Mouse (Mus musculus): ENCODE measurements around the gene Six6.

Gene Six6

DNA sequence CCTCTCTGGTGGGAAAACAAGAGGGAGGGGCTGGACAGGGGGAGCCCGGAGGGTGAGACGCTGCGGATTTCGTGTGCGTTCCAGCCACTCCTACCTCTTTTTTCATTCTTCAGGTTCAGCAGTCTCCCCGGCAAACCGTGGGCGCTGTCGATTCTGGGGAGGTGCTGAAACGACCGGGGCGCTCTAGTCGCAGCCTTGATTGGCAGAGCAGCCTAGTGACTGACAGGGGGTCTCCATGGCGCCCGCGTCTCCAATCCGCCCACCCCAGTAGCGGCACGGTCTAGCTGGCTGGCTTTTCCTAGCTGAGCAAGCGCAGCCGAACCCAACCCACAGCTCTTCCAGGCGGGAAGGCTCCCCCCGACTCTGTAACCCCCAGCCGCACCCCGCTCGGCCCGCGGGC is at the start of gene Six6:
Six6 (plus strand) TSS at position 277 of the 400 bp plus-strand sequence.
- no peak for DNase-seq (ENCODE audit: low spot score in 2 of 2)

DNA sequence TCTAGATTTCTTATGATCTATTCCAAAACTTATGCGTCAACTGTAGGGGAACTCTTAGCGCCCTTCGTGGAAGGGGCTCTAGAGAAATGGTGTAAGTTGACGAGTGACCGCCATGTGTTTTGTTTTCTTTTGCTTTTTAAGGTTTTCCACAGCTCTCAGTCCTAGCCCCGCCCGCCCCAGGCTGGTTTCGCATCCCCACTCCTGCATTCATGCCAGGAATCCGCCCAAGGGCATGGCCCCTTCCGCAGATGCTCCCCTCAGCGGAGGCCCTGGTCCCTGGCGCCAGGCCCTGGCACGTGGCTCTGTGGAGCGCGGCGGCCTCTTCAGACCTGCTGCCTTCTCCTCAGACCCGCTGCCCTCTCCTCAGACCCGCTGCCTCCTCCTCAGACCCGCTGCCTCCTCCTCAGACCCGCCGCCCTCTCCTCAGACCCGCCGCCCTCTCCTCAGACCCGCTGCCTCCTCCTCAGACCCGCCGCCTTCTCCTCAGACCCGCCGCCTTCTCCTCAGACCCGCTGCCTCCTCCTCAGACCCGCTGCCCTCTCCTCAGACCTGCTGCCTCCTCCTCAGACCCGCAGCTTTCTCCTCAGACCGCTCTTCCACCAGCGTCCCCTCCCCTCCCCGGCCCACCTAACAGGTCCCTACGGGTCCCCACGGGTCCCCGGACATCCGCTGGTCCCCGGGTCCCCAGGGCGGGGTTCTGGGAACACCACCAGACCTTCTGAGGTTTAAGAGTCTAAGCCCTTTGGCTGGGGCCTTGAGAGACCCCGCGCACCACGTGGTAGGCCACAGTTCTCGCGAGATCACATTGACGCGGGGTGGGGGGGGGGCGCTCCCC is 22.3 kb upstream of the Six6 start:
- no peak for DNase-seq (ENCODE audit: low spot score in 2 of 2)

DNA sequence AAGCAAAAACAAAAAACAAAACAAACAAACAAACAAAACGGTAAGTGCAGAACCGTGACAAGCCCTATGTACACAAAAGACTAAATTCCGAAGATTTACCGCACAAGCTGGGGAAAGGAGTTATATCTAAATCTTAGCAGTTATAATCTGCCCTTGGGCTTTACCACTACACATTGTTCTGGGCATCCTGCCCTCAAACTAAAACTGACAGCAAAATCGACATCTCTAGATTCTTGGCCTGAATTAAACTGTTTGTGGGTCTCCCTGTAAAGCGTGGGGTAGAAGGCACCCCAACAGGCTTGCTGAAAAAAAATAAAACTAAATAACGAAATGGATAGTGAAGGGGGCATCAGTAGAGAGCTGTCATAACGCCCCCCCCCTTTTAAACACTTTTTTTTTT is 2.9 kb upstream of the Six6 start:
- no peak for DNase-seq (ENCODE audit: low spot score in 2 of 2)

DNA sequence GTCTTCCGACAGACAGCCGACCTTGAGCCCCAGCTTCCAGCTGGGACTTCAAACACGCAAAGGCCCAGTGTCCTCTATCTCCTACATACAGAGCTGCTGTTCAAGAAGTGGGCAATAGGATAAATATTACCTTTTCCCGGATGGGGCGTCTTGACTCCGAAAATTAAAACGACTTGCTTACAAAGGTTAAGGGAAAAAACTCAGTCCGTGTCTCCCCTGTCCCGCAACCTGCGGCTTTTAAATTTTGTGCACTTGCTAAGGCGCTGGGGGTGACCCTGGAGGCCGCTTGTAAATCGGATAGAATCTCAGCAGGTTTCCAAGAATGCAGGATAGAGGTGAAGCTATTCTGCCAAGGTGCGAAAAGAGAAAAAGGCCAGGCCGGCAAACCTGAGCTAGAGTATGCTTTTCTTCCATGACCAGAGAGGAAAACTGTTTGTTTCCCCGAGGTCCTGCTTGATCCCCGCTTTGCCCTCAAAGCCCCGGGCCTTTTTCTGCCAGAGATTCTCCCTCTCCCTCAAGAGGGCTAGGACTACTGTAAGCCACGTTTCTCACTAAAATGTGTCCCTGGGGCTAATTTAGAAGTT is 2.1 kb upstream of the Six6 start:
- no peak for DNase-seq (ENCODE audit: low spot score in 2 of 2)

DNA sequence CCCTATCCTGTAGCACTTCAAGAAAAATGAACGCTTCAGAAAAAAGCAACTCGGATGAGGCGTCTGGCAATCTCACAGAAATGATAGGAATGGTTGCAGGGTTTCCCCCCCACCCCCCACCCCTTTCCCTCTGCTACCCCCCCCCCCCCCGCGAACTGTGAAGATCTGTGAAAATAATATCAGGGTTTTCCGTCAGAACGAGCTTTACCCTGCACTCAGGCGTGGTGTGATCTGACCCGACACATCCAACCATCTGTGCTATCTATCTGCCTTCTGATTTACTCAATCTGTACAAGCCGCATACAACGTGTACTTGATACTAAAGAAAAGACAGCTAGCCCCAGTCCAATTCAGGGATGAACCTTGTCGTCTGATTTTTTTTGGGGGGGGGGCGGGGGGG is 1.5 kb upstream of the Six6 start:
- no peak for DNase-seq (ENCODE audit: low spot score in 2 of 2)

DNA sequence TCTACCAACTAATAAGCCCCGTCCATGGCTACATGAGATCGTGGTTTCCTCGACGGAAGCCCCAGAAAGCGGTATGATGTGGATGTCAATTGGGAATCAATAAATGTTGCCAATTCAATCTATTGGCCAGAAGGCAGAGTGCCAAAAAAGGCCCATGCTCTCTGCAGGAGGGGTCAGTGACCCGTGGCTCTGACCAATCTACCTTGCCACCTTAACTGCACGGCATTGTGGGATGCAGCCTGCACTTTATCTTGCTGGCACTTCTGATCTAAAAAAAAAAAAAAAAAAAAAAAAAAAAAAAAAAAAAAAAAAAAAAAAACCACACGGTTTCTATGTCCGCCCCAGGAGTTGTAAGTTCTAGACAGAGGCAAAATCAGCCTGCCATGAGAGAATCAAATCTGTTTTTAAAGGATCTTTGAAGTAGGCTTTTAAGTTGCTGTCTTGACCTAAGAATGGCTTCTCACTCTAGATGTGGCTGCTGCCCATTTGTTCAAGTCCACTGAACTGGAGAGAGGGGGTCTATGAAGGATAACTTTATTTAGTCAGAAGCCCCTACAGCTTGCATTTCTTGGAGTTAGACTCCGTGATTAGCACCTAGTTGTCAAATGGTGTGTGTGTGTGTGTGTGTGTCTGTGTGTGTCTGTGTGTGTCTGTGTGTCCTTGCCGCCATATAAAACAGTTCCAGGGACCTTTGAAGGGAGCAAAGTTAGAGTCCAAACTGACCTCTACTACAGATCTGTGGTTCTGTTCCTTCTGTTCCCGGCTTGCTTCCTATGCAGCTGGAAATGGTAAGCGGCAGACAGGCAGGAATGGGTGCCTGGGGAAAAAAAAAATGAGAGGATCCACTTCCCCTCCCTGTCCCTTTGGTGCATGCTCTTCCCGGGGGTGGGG is 847 bp upstream of the Six6 start:
- DNase-seq (ENCODE audit: low spot score in 2 of 2): no peak

DNA sequence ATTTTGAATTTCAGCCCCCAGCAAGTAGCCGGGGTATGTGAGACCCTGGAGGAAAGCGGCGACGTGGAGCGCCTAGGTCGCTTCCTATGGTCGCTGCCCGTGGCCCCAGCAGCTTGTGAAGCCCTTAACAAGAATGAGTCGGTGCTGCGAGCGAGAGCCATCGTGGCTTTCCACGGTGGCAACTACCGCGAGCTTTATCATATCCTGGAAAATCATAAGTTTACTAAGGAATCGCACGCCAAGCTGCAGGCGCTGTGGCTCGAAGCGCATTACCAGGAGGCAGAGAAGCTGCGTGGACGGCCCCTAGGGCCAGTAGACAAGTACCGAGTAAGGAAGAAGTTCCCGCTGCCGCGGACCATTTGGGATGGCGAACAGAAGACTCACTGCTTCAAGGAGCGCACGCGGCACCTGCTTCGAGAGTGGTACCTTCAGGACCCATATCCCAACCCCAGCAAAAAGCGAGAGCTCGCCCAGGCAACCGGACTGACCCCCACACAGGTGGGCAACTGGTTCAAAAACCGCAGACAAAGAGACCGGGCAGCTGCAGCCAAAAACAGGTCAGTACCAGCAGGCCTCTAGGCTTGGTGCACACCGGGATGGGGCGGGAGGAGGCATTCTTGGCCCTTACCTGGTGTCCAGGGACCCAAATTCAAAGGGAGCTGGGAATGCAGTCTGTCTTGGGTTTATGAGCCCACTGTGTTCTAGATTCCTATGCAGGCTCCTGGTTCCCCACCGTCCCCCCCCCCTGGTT is 554 bp downstream of the Six6 start, which contains the start of gene 4930447C04Rik:
4930447C04Rik (minus strand) TSS at position 704 of the 751 bp plus-strand sequence.
- no peak for DNase-seq (ENCODE audit: low spot score in 2 of 2)

DNA sequence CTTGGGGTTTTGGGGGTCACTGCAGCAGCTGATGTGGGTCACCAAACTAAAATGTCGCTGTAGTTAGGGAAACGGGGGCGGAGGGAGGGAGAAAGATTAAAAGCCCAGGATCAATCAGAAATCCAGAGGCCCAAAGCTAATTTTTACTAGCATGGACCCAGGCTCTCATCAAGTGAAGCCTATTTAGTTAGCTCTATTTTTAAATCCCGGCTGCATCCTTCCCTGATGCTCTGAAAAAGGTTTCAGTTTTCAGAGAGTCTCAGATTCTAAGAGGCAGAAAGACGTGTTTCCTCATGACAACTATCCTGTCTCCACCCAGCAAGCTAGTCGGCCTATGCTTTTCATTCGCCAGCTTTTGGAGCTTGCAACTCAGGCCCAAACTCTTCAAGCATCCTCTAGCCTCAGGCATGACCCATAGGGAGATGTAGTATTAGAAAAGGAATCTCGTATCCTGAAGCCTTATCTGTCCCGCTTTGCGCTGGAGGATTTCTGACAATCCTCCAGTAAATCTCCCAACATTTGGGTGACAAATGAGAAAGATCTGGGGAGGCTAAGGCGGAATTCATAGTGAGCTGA is 1.2 kb downstream of the Six6 start:
- DNase-seq (ENCODE audit: low spot score in 2 of 2): no peak

DNA sequence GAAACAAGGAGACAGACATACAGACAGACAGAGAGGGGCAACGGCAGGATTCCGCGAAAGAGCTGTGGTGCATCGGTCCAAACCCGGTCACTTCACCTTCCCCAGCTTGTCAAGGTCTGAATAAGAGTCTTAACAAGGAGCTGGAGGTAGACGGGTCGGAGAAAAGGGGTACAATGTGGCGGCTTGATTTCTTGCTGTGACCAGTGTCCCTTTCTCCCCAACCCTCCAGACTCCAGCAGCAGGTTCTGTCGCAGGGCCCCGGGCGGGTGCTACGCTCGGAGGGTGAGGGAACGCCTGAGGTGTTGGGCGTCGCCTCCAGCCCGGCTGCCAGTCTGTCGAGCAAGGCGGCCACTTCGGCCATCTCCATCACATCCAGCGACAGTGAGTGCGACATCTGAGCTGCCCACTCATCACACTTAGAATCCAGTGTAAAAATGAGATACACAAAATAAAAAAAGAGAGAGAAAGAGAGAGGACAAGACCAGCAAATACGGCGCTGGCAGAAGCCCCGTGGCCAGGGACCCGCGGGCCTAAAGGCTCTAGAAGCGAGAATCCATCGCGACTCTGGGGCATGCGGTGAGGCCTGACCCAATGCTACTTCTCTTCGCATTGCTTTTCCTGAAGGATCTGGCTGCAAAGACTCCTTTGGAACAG is 1.8 kb downstream of the Six6 start:
- DNase-seq (ENCODE audit: low spot score in 2 of 2): no peak

DNA sequence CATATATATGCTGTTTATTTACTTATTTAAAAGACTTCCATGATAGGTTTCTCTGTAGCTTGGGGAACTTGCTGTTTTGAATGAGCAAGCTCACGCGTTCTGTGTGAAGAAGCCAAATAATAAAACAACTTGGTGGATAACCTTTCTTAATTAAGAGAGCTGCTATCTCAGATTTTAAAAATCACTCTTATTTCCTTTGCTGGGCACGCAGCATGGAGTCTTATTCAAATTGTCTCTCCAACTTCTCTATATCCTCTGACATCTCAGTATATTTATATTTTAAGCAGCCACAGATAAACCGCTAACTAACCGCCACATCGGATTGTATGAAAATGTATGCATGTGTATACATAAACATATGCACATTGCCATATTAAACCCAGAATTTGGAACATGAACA is 2.5 kb downstream of the Six6 start:
- no peak for DNase-seq (ENCODE audit: low spot score in 2 of 2)

DNA sequence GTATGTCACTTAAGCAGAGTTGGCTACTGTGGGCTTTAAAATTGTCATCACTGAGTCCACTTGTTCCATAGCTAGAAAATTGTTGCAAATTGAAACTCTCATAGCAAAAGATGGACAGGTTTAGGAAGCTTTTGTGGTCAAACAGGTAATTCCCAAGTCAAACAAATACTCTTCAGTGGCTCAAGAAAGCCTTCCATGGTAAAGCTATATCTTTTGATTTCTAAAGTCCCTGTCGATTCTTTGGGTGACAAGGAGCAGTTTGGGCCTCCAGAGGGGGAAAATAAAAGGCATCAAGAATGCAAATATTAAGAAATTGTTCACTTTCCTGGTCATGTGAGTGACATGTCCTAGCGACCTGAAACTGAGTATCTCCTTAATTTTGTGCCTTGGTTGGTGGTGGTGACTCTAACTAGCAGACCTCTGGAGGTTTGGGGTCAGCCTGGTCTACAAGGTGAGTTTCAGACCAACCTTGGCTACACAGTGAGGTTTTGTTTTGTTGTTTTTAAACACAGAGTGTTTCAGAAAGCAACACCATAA is 4.0 kb downstream of the Six6 start:
- no peak for DNase-seq (ENCODE audit: low spot score in 2 of 2)

DNA sequence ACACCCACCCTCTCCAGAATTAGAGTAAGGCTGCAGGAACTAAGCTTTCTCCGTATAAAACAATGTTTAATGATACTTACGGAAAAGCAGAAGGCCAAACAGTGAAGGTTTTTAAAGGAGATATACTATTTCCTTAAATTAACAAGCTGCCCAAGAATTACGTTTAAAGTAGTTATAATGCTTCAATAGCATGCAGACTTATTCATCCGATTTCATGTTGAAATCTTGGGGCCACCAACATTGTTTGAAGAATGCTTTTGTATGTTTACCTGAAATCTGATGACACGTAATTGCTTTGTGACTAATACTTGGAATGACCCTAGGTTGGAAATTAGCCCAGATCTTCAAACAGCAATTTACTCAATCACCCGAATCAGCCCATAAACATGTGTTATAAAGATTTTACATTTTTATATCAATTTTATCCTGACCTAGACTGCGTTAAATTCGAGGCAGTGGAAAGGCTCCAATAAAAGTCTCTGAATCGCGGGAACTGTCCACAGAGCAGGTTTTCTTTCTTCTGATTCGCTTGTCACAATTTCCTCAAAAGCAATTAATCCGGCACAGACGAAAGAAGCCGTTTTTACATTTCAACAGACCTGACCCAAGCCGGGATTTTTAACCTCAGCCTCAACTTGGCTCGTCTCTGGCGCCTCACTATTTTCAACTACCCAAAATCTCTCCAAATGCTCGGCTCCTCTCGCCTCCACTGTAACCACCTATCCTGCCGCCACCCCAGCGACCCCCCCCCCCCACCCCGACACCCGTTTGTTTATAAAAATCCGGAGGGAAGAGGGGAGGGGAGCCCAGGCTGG is 4.9 kb downstream of the Six6 start:
- no peak for DNase-seq (ENCODE audit: low spot score in 2 of 2)

DNA sequence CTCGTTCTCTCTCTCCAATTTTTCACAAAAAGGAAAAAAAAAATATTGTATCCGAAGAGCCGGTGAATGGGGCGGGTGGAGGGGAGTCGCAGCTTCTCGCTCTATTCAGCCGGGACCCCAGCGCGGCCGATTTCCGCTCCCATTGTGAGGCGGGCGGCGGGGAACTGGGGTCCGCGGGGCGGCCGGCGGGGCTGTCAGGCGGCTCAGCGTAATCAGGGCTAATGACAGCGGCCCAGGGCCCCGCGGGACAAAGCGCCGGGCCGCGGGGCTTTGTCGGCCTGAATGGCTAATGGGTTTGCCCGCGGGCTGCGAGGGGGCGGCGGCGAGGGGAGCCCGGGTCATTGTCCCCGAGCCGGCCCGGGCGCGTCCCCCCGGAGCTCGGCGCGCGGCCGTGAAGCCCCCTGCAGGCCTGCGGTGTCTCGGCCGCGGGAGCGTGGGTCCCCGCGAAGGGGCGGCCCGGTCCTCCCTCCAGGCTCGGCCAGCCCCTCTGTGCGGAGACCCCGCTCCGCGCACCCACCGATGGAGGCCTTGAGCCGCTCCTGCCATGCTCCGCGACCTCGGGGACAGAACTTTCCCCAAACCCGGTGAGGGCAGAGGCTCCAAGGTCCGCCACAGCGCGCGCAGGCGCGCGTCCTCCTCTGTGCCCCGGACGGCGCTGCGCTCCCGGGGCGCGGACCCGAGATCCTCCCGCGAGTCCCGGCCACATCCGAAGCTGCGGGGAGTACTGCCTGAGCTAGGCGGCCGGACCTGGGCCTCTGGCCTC is 5.8 kb downstream of the Six6 start:
- no peak for DNase-seq (ENCODE audit: low spot score in 2 of 2)

DNA sequence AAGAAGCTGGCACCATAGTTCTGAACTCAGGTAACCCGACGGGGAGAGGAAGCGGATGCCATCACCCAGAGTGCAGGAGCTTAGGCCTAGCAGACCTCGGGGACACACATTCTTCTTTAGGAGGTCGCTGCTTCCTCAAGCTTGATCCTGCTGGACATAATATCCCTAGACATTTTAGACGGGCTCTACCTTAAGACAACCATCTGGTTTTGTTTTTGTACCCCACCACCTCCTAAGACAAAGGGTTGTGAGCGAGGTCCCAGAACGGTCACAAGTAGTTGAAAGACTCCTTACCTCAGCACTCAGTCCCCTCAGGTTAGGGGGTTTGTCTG is 6.3 kb downstream of the Six6 start:
- no peak for DNase-seq (ENCODE audit: low spot score in 2 of 2)

DNA sequence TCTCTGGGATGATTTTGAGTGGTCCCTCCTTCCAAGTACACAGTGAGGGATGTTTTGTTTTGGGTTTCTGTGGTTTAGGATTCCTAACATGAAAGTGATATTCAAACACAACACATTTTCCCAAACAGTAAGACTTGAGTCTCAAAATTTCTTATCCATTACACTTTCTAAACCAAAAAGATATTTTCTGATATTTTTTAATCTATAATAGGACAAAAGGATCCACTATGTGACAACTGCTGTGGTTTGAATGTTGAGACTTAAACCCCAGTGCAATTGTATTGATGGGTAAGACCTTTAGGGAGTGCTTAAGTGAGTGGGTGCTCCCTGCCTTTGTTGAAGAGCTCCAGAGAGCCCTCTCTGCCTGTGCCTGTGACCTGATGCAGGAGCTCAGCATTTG is 7.1 kb downstream of the Six6 start:
- DNase-seq (ENCODE audit: low spot score in 2 of 2): no peak

DNA sequence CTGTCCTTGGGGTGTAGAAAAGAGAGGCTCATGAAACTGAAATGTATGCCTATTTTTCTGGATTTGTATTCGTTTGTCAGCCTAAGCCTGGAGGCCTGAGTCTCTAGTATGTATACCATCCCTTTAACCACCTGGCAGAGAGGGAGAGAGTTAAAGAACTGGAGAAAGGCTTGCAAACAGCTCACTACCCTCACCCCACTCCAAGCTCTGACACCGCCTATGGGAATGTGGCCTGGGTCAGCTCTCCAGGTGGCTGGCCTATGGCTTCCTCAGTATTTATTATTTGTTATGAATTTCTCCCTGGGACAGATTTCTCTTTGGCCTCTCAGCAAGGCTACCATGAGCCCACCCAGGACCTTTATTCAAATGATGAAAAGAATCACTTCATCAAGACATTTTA is 7.6 kb downstream of the Six6 start:
- no peak for DNase-seq (ENCODE audit: low spot score in 2 of 2)

DNA sequence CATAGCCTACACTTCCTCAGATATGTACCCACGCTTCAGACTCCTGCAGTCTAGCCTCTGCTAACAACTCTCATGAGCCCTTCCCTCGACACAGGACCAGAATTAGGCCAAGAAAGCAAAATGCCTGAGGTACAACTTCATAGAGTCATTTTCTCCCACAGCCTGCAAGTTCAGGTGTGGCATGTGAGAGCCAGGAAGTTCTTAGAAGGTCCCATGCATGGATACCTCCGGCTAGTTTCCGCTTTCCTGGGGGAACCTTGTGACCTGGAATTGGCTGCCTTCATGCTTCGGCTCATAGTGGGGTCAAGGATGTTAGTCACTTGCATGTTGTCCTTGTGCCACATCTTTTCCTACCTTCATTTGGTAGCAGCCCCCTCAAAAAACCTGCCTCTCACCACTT is 13.4 kb downstream of the Six6 start:
- no peak for DNase-seq (ENCODE audit: low spot score in 2 of 2)

DNA sequence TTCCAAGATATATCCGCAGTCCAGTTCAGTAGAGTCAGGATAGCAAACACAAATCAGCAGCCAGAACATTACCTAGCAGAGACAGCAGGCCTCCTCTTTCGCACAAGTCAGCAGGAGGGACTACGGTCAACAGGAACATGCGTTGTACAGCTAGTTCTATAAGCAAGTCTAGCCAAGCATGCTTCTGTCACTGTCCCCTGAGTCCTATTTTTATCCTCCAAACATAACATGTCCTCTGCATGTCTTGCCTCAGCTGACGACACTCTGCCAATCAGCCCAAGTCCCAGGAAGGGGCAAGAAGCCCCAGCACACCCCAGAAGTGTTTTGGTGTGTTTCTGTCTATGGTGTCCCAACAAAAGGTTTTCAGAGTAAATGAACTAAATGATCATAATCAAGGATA is 14.2 kb downstream of the Six6 start:
- no peak for DNase-seq (ENCODE audit: low spot score in 2 of 2)

DNA sequence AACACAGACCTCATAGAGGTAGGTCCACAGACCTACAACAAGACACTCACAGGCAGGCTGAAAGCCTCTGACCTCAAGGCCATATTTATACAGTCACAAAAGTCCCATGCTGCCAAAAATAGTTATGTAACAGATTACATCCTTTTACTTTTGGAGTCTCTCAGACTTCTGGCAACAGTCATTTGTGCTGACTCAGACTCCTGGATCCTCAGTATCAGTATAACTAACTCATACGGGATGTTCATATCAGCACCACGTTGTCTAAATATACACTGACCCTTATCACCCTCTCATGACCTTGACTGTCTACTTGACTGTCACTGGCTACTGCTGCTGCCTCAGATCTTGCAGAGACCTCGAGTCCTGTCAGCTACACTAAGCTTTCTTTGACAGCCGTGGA is 15.2 kb downstream of the Six6 start:
- DNase-seq (ENCODE audit: low spot score in 2 of 2): no peak
